Mouse (Mus musculus): ENCODE data around the gene Tff3. TPM values are rescaled to one million over a fixed set of nuclear protein-coding genes. Genes with fewer than 3 reads are reported as not detected.

Tff3 gene
- total and polyA plus RNA-seq, 3 experiments: not detected

GRCm38 (mm10) chr17:31162607-31163006 lies 33.2 kb upstream of the Tff3 start (continued):
- TF ChIP-seq PAX5 (IDR thresholded peaks at IDR 0.05; ENCODE audit: low read length) (no peak), ZKSCAN1 (IDR thresholded peaks at IDR 0.05; ENCODE audit: borderline replicate concordance, low read depth, low read length) (no peak), CHD1 (IDR thresholded peaks at IDR 0.05; ENCODE audit: low read depth, low read length) (no peak), MEF2A (IDR thresholded peaks at IDR 0.05; ENCODE audit: borderline replicate concordance, low read depth, low read length) (peak; percentile 91), ETS1 (conservative IDR thresholded peaks at IDR 0.05; ENCODE audit: low read depth, low read length) (peak; percentile 96), SIN3A (IDR thresholded peaks at IDR 0.05; ENCODE audit: low read length) (0 out of 2 replicates have a peak, but pooled peaks have one; percentile 41), NELFE (IDR thresholded peaks at IDR 0.05; ENCODE audit: low read depth, low read length) (no peak)

GRCm38 (mm10) chr17:31160291-31160690 lies 30.8 kb upstream of the Tff3 start:
- dilution Hi-C loops (cut with MboI; ENCODE audit: extremely low pct_ligation_motif_present, extremely low pct_unique_long_range_greater_than_20kb, low sequenced_read_pairs): no loop called here
- no peak for DNase-seq (ENCODE audit: extremely low read depth)
- peaks cover 30 to 37% of the 10 kb centered on the region in 2 experiments for H3K4me1 ChIP-seq (ENCODE audit: control insufficient read depth in 1 of 2, insufficient read depth in 2 of 2)
- no peak overlapping the region for H3K4me3 ChIP-seq (replicated peaks in 1 of 3; ENCODE audit: low read depth in 2 of 3, low read length in 2 of 3, poor library complexity in 1 of 3)
- no peak overlapping the region for H3K27ac ChIP-seq (ENCODE audit: insufficient read depth, low read depth)
- H3K36me3 ChIP-seq (replicated peaks in 1 of 2; ENCODE audit: control insufficient read depth in 1 of 2, insufficient read depth in 1 of 2, low read length in 1 of 2): no peaks in the 10 kb centered on the region
- in situ Hi-C loops (cut with MboI; ENCODE audit: low pct_ligation_motif_present, low pct_unique_long_range_greater_than_20kb, low sequenced_read_pairs): no loop called here
- peaks cover 15% of the 10 kb centered on the region for H3K9me3 ChIP-seq (replicated peaks; ENCODE audit: low read length)
- H3K27me3 ChIP-seq (replicated peaks): peaks cover 18% of the 10 kb centered on the region
- H3K79me2 ChIP-seq (replicated peaks; ENCODE audit: control insufficient read depth, extremely low read depth, insufficient read depth, poor library complexity, severe bottlenecking): no peaks in the 10 kb centered on the region
- H3K9ac ChIP-seq (ENCODE audit: insufficient read depth, low read depth): no peak overlapping the region
- H3K4me2 ChIP-seq (ENCODE audit: insufficient read depth, low read depth, poor library complexity, severe bottlenecking): no peak overlapping the region
- no peak for TF ChIP-seq NRF1 (IDR thresholded peaks at IDR 0.05; ENCODE audit: low read depth, low read length)
- no peak for TF ChIP-seq NELFE (IDR thresholded peaks at IDR 0.05; ENCODE audit: low read depth, low read length)
- TF ChIP-seq BHLHE40 (IDR thresholded peaks at IDR 0.05; ENCODE audit: low read depth, low read length): no peak
- TF ChIP-seq MXI1 (IDR thresholded peaks at IDR 0.05; ENCODE audit: low read depth, low read length): no peak
- TF ChIP-seq POLR2A (IDR thresholded peaks at IDR 0.05; ENCODE audit: low read depth, low read length): no peak
- TF ChIP-seq ETS1 (conservative IDR thresholded peaks at IDR 0.05; ENCODE audit: low read depth, low read length): no peak

- no peak overlapping the region for H3K4me2 ChIP-seq (ENCODE audit: insufficient read depth, low read depth, poor library complexity, severe bottlenecking)
- H3K4me3 ChIP-seq (replicated peaks in 1 of 3; ENCODE audit: low read depth in 2 of 3, low read length in 2 of 3, poor library complexity in 1 of 3): no peak overlapping the region
- no peaks in the 10 kb centered on the region for H3K79me2 ChIP-seq (replicated peaks; ENCODE audit: control insufficient read depth, extremely low read depth, insufficient read depth, poor library complexity, severe bottlenecking)
- in situ Hi-C loops (cut with MboI; ENCODE audit: low pct_ligation_motif_present, low pct_unique_long_range_greater_than_20kb, low sequenced_read_pairs) (no loop called here), dilution Hi-C loops (cut with MboI; ENCODE audit: extremely low pct_ligation_motif_present, extremely low pct_unique_long_range_greater_than_20kb, low sequenced_read_pairs) (no loop called here)
- no peaks in the 10 kb centered on the region for H3K36me3 ChIP-seq (replicated peaks in 1 of 2; ENCODE audit: control insufficient read depth in 1 of 2, insufficient read depth in 1 of 2, low read length in 1 of 2)
- no peak for TF ChIP-seq ZC3H11A (IDR thresholded peaks at IDR 0.05; ENCODE audit: low read depth, low read length)
- no peak for TF ChIP-seq USF2 (conservative IDR thresholded peaks at IDR 0.05; ENCODE audit: low read depth, low read length)
- TF ChIP-seq KAT2A (IDR thresholded peaks at IDR 0.05; ENCODE audit: insufficient replicate concordance, low read length): no peak
- no peak for TF ChIP-seq MYC (IDR thresholded peaks at IDR 0.05; ENCODE audit: low read depth, low read length)
- TF ChIP-seq MXI1 (IDR thresholded peaks at IDR 0.05; ENCODE audit: low read depth, low read length): no peak
- TF ChIP-seq JUND (conservative IDR thresholded peaks at IDR 0.05; ENCODE audit: low read depth, low read length): no peak
- no peak for TF ChIP-seq ETS1 (conservative IDR thresholded peaks at IDR 0.05; ENCODE audit: low read depth, low read length)
- no peak for TF ChIP-seq MAZ (IDR thresholded peaks at IDR 0.05; ENCODE audit: low read depth, low read length)
- TF ChIP-seq MEF2A (IDR thresholded peaks at IDR 0.05; ENCODE audit: borderline replicate concordance, low read depth, low read length): no peak
- no peak for TF ChIP-seq RAD21 (IDR thresholded peaks at IDR 0.05; ENCODE audit: low read depth, low read length)
- no peak for TF ChIP-seq JUN (IDR thresholded peaks at IDR 0.05; ENCODE audit: insufficient read depth, low read depth, low read length)
- no peak for TF ChIP-seq UBTF (IDR thresholded peaks at IDR 0.05; ENCODE audit: low read depth, low read length)
- no peak for TF ChIP-seq EP300 (IDR thresholded peaks at IDR 0.05; ENCODE audit: low read length)
- no peak for TF ChIP-seq CHD1 (IDR thresholded peaks at IDR 0.05; ENCODE audit: low read depth, low read length)
- no peak for TF ChIP-seq NRF1 (IDR thresholded peaks at IDR 0.05; ENCODE audit: low read depth, low read length)
- TF ChIP-seq TCF12 (IDR thresholded peaks at IDR 0.05; ENCODE audit: low read depth, low read length): no peak
- TF ChIP-seq ELF1 (IDR thresholded peaks at IDR 0.05; ENCODE audit: low read depth, low read length): no peak
- no peak for DNase-seq (ENCODE audit: extremely low read depth)
- H3K27me3 ChIP-seq (replicated peaks): peaks cover 33% of the 10 kb centered on the region
- peaks cover 13 to 14% of the 10 kb centered on the region in 2 experiments for H3K4me1 ChIP-seq (ENCODE audit: control insufficient read depth in 1 of 2, insufficient read depth in 2 of 2)
- H3K27ac ChIP-seq (ENCODE audit: insufficient read depth, low read depth): no peak overlapping the region
- H3K9me3 ChIP-seq (replicated peaks; ENCODE audit: low read length): peaks cover 15% of the 10 kb centered on the region
- no peak overlapping the region for H3K9ac ChIP-seq (ENCODE audit: insufficient read depth, low read depth)
These were observed 28.5 kb upstream of the Tff3 start for GRCm38 (mm10) chr17:31157921-31158320.

Data from CH12.LX (cell line).